Mouse (Mus musculus): ENCODE measurements around the gene Zfp512b.

The Zfp512b gene

DNA sequence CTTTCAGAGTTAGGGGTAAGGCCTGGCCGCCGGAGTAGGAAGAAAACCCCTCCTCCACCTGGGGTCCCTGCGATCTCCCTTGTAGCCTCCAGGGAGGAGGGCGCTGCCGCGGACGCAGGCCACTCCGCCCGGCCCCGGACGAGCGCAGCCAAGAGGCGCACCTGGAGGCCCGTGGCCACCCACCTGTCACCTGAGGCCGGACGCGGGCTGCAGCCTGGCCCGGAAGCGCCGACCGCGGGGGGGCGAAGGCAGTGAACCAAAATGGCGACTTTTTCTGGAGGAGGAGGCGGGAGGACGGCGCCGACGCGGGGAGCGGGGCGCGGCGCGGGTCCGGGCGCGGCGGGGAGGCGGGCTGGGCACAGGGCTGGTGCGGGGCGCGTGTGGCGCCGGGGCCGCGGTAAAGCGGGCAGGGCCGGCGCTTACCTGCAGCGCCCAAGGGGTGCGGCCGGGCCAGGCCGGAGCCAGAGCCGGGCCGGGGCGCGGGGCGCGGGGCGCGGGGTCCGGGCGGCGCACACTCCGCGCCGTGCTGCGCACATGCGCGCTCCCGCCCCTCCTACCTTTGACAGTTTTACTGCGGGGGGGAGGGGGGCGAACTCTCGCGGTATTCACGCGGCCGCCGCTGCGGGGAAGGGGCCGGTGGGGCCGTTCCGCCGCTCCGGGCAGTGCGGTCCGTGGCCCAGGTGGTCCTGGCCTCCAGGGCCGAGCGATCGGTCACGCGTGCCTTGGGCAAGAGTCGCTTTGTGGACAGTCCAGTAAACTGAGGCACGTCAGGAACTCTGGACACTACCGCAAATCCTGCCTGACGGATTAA lies at the start of gene Zfp512b:
TSS of gene Zfp512b (minus strand) at position 573 of the 811 bp plus-strand sequence.
- DNase-seq, result peak; percentile 79

DNA sequence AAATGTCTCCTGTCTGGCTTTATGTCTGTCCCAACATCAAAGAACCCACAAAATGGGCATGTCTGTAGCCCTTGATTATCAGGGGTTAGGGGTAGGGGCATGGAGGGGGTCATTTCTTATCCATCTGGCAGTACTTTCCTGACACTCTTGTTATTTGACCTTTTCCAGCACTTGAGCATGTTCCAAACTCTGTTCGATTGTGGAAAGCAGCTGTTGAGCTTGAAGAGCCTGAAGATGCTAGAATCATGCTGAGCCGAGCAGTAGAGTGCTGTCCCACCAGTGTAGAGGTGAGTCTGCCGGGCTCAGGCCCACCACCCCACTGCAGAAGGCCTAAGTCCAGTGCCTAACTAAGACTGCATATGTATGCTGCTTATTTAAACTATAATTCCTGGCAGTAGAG lies 43.3 kb upstream of the Zfp512b start:
- no peak for DNase-seq

DNA sequence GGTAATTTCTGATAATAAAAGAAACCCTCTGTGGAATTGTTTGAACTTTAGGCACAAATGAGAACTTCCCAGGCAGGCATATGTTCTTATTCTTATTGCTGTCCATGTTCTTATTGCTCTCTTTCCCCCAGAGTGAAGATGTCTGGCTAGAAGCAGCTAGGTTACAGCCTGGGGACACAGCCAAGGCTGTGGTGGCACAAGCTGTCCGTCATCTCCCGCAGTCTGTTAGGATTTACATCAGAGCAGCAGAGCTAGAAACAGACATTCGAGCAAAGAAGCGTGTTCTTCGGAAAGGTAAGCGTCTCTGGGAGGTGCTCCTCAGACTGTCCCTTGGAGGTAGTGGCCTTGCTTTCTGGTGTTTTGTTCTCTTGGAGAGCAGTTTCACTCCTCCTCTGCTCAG lies 40.0 kb upstream of the Zfp512b start:
- DNase-seq, result peak; percentile 39

DNA sequence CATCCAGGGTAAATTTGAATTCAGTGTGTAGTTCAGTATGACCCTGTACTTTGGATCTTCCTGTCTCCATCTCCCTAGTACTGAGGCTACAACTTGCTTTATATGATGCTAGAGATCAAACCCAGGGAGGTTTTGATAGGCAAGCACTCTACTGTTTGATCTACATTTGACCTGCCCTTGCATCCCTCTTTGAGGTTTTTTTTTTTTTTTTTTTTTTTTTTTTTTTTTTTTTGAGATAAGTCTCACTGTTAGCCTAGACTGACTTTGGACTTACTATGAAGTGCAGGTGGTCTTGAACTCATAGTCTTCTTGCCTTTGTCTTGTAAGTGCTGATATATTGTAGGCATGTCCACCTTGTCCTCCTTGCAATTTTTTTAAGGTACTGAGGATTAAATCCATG lies 35.9 kb upstream of the Zfp512b start:
- DNase-seq, result no peak

DNA sequence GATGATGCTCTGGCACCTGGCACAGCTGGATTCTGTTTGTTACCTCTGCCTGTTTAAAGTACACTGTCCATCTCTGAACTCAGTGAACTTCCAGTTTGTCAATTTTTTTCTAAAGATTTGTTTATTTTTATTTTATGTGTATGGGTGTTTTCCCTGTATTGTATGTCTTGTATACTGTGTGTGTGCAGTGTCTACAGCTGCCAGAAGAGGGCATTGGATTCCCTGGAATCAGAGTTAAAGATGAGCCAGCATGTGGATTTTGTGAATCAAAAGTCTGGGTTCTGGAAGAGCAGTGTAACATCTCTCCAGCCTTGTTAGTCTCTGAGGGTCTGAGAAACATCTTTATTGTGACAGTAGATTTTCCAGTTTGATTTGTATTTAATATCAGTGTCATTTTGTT lies 30.8 kb upstream of the Zfp512b start:
- DNase-seq, result no peak

DNA sequence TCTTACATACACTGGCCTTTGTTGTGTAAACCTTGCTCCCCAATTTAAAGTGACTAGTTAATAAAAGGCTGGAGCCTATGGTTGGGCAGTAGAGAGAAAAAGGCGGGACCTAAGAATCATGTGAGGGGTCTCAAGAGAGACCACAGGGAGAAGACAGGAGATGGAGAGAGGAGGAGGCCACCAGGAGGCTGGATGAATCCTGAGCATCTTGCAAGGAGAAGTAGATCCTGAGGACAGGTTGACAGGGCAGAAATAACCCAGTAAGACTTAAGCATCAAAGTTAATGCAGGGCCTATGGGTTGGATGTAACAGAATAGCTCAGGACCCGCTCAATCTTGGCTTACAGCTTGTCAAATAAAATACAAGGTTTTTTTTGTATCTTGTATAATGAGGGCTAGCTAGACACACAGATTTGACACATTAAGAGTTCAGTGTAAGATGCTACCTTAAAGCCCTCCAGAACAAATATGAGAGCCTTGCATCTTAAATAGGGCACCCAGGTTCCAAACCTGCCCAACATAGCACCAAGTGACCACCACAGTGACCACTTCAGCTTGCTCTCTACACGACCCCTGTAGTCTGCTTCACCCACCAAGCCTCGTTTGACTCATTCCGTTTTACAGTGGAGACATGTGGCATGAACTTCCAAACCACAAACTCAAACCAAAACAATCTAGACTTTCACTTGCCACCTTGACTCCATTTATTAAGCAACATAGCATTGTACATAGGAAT lies 26.3 kb upstream of the Zfp512b start:
- no peak for DNase-seq

DNA sequence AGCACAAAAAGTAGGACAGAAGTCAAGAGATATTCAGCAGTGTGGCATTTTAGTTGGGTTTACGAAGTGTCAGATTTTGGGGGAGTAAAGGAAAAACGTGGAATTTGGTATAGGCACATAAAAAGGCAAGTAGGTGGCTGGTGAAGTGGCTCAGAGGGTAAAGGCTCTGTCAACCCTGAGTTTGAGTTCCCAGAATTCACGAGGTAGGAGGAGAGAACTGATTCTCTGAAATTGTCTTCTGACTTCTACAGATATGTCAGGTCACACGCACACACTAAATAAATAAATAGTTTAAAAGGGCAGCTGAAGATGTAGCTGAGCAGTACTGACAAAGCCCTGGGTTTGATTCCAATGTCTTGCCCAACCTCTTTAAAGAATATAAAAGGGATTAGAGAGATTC lies 9.8 kb upstream of the Zfp512b start:
- no peak for DNase-seq

DNA sequence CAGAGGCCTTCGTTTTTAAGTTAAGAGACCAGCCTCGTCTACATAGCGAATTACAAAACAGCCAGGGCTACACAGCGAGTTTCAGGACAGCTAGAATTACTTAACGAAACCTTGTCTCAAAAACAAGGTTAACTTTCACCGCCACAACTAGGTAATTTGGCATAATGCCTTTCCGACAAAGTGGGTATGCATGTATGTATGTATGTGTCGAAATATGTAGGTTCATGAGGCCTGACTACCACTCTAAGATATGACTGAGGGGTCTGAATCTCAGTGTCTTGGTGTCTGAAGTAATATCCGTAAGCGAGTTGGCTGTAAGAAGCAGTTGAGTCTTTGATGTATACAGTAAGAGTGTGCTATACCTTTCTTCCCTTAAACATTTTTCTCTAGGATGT lies 9.1 kb upstream of the Zfp512b start:
- DNase-seq, result no peak

DNA sequence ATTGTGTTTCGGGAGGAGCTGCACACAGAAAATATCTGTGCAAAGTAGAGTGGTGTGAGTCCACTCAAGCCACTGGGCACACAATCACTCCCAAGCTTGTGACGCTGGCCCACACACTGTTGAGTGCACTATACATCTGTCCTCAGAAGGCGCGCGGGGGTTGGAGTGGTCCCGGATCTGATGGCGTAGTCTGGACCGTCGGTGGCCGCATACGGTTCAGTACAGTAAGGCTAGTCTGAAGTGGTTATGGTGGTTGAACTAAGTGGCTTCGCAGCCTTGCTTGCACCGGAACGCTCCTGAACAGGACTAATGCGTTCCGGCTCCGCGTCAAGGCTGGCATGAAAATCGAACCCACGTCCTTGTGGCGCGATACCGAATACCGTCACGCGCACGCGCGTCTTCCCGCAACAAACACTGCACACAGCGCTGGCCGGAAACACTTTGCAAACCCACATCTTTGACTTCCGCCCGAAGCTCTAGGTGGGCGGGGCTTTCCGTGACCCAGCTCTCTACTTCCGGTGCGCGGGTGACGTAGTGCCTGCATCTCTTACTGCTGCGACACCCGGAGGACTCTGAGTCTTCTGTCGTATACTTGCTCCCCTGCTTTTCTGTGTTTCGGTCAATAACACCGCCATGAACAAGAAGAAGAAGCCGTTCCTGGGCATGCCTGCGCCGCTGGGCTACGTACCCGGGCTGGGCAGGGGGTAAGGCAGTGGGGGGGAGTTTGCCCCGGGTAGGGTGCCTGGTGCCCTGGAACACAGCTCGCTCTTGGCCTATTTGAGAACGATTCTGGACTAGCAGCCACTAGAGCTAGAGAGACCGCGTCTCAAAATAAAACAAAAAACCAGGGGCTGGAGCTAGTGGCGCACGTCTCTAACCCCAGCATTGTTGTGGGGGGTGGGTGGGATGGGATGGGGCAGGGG lies 8.5 kb upstream of the Zfp512b start:
- peak; percentile 97 for DNase-seq

DNA sequence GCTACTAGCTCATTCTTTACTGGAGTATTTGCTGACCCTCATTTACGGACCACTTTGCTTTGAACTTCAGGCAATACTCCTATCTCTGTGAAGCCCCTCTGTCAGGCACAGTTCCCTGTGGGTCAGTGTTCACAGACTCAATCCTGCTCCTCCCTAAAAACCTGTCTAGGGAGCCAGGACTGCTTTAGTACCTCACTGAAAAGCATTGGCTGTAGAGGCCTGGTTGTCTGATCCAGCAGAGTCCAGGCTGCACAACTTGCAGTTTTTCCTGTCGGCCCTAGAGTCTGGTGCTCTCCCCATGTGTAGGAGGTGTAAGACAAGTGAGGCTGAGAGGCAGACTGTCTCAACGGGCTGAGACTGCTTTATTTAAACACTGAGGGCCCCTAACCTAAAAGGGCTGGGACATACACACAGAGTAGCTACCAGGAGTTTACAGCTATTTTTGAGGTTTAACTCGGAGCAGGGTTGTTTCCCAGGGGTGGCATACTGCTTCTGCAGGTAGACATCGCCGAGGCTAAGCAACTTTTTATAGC lies 7.7 kb upstream of the Zfp512b start:
- no peak for DNase-seq

DNA sequence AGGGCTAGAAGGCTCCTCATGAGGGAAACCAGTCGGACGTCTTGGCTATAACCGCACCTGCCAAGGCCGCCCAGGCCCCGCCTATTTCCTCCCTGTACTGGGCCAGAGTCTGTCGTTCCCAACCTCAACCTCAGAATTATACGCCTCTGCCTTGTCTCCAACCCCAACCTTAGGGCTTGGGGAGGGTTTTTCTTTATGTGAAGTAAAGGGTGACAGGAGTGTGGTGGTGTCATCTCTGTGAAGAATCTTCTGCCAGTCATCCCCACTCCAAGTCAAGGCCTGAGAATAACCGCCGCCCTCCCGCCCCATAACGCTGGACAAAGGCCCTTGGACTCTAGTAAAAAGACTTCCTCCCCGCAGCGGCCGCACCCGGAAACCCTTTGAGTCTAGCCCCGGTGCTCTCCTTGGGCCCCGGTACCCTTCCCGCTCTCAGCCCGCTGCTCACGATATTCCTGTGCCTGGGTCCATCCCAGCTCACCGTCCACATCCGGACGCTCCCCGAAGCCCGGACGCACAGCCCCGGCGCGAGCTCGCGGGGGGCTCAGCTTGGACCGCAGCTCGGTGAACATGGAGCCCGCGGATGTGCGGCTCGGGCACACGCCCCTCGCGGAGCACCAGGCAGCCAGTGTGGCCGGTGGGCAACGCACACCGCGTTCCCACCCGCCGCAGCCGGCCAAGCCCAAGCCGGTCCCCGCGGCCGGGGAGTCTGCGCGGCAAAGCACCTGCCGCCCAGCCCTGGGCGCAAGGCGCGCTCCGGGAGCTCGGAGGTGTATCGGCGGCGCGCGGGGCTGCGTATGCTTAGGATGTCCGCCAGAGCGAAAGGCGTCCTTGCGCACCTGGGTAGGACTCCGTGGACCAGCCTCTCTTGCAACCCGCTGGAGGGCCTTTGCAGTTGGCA lies 6.1 kb upstream of the Zfp512b start, which contains the start of gene Samd10:
TSS of gene Samd10 (minus strand) at position 759 of the 898 bp plus-strand sequence.
- peak; percentile 77 for DNase-seq

DNA sequence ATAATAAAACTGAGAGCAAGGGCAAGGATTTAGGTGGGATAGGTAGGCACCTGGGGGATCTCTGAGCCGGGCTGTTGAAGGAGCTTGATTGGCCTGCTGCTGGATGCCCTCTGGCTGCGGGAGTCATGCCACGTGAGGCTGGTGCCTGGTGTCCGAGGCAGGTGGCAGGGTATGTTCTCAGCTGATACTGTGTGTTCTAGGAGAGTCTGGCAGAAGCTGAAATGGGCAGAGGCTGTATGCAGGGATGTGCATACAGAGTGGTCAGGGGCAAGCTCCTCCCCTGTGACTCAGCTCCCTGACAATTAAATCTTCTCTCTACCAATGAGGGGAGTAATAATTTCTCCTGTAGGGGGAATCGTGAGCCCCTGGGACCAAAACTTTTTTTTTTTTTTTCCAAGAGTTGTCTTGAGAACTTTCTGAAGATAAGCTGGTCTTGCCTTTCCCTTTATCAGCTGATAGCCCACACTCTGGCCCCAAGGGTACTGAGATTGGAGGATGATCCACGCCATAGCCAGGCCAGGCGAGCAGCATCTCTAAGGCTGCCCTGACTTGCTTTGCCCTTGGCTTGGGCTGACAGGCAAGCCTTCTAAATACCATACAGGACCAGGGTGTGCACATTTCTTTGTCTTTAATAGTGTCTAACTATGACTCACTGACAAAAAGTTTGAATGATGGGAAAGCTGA lies 4.9 kb upstream of the Zfp512b start:
- DNase-seq, result no peak

DNA sequence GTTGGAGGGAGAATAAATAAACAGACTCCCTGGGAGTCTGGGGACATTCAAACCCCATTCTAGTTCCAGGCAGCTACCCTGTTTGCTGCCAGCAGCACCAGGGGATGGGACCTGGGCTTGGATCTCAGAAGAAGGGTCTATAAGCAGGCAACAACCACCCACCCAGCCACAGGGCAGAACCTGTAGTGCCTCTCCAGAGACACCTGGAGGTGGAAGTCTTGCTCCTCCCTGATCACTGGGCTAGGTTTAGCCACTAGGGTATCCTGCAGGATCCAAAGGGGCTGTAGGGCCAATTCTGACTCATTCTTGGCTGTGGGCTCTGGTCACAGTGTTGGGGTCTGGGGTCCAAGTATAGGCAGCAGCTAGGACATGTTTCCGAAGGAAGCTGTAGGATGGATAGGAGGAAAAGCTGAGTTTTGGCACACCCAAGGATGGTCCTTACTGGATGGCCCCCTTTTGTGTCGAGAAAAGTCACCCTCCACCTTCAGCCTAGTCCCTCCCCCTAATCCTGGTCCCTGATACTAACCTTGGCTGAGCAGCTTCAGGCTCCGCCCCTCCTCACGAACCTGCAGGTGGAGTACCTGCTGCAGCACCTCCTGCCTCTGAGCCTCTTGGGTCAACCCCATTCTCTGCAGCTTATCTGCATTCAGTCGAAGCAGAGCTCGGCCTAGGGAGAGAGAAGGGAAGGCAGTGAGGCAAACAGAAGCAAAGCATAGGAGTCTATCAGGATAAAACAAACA lies 3.8 kb upstream of the Zfp512b start:
- DNase-seq, result no peak

DNA sequence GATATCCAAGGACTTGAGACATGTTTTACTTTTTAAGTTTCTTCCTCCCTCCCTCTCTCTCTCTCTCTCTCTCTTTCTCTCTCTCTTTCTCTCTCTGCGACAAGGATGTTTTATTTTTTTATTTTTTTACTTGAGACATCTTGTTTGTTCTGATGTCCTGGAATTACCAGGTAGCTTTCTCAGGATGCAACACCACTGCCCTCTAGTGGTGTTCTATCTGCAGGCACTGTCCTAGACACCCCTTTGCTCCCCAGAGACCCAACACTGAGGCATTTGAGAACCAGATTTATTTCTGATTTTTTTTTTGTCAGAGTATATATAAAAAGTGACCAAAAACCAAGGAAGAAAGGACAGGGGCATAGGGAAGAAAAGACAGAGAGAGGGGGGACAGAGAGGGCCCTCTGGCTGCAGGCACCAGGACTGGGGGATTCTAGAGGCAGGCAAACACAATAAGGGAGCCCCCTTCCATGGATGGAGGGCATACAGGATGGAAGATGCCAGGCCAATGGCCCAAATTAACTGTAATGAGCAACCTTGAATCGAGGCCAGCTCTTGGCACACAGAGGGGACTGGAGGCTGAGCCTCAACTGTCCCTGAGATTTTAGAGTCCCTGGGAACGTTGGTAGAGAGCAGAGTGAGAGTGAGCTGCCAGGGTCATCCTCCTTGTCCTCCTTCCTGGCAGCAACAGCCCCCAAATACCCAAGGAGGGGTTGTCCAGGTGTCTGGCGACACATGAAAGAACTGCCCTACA lies 2.5 kb upstream of the Zfp512b start:
- DNase-seq, result peak; percentile 62

DNA sequence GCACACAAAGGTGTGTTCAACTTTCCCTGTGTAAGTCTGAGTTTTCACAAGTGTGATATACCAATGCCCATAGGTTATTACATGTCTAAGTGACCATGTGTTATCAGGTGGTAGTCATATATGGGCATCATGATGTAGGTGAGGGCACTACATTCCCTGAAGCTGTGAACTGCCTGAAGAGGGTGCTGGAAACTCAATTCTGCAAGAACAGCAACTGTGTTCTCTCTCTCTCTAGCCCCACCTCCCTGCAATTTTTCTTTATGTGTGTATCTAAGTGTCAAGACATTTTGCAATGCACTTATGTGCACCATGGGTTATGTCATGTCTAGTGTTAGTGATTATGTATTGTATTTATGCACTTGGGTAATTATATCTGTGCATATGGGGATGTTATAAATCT lies 1.3 kb upstream of the Zfp512b start:
- DNase-seq, result no peak

DNA sequence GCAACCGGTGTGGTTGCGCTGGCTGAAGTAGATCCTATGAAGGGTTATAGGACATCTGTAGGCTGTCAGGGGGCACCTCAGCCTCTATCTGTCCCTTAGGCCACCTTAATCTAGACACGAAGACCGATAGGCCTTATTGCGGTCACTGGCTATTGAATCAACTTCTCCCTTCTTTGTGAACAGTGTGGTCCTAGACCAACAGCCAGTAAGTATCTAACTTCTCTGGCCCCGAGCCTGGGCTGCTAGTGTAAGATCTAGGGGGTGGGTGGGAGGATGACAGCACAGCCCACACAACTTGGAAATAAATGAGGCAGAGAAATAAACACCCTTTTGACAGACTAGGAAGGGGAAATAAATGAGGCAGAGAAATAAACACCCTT lies 429 bp upstream of the Zfp512b start:
- DNase-seq, result peak; percentile 22

DNA sequence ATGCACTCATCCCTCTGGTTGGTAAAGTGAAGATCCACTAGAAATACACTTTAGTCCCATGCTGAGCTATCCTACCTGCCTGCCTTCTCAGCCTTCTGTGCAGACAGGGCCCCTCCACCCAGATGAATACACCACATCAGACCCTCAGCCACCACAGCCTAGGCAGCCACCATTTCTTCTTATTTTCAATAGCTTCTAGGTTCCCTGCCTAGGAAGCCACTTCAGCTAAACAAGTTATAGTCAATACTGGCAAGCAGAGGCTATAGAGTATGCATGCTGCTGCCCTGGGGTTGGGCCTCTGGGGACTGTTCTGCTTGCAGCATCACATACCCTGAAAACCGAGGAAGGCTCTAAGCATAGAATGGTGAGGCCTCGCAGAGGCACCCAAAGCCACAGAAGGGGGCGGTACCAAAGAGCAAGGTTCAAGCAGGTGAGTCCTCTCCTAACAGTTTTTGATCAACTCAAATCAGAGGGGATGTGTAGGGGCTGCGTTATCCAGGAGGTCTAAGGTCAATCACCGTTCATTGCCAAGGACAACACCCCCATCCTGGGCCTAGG lies 996 bp downstream of the Zfp512b start, which contains the start of gene Prpf6:
TSS of gene Prpf6 (plus strand) at position 341 of the 558 bp plus-strand sequence.
- no peak for DNase-seq

DNA sequence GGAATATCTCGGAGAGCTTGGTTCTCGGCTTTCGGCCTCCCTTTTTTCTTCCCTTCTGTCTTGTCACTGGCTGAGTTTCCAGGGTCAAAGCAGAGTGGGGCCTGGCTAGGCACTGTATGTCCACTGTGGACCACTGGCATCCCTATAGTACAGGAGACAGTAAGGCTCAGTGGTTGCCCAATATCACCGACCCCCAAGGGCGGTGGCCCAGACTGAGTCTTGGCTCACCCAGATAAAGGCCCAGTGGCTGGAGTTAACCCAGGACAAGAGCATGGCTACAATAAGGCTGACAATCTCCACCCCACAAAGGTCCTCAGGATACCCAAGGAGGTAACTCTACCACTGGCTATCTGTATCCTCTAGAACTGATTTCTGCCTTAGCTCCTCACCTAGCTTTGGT lies 2.1 kb downstream of the Zfp512b start:
- DNase-seq, result no peak

DNA sequence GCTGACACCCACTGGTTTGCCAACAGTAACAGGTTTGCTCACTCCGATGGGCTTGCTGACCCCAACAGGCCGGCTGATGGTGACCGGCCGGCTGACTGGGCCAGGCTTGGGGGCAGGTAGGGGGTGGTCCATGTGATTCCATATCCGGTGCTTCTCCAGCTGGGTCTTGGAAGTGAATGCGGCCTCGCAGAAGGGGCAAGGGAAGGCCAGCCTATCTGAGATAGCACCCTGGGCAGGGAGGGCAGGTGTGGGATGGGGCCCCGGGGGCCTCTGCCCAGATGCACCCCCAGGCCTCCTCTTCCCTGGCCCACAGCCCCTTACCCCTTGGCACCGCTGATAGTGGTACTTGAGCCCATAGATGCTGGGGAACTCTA lies 2.9 kb downstream of the Zfp512b start:
- no peak for DNase-seq

Measured in cerebellum, adult 11 months (tissue).